Mouse (Mus musculus): Measurements from ENCODE around the gene Sh2d5.

GRCm38 (mm10) chr4:138278346-138278745, 28.1 kb downstream of the Sh2d5 start:
- no peak for TF ChIP-seq CTCF (IDR thresholded peaks at IDR 0.05; ENCODE audit: low read depth)
- TF ChIP-seq EP300 (IDR thresholded peaks at IDR 0.05; ENCODE audit: low read depth): no peak

All from liver, postnatal 0 days (tissue).